Comparison of ENCODE assay signal across 10 mouse cellular contexts in the genomic region with DNA sequence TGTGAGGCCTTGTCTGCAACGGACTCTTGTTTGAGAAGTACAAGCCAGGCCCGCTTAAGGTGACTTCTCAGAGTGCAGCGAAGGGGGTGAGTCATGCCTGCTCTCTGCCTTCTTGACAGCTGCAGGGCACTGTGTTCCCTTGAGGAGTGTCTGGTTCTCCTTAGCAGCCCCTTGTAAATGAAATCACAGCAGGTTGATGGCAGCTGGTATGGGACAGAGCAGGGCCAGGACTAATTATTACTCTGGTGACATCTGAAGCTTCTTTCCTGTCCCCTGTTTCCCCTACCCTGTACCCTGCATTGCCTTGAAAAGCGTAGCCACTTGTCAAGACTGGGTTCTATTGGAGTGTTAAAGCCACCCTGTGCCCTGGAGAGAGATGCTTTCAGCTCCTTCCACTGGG. TPM values are rescaled to one million over a fixed set of nuclear protein-coding genes. Genes with fewer than 3 reads are reported as not detected.
DNase-seq lines count a peak whose midpoint lies in the region; ATAC-seq and TF ChIP-seq lines count a peak whose summit lies in the region.
"Had no signal": no experiment of that assay in that cellular context is flagged by ENCODE, and none has a peak within 500 bp of the region (broad histone marks: within the 10 kb centered on the region; RNA-seq: fewer than 3 reads in every experiment).

No protein-coding gene starts in this region.

- no peak overlapping the region for H3K27ac ChIP-seq in lung, embryonic 14.5 days (ENCODE audit: low read depth)
- H3K27ac ChIP-seq in intestine, embryonic 15.5 days = no peak overlapping the region
- H3K27ac ChIP-seq in midbrain, embryonic 15.5 days = no peak overlapping the region
- no peak overlapping the region for H3K27ac ChIP-seq in liver, embryonic 12.5 days
- H3K27ac ChIP-seq: kidney, embryonic 15.5 days had no signal

- no peaks in the 10 kb centered on the region for H3K36me3 ChIP-seq in lung, embryonic 14.5 days (ENCODE audit: insufficient read depth)
- no peaks in the 10 kb centered on the region for H3K36me3 ChIP-seq in intestine, embryonic 15.5 days
- no peaks in the 10 kb centered on the region for H3K36me3 ChIP-seq in midbrain, embryonic 15.5 days (replicated peaks)
- H3K36me3 ChIP-seq in liver, embryonic 12.5 days = no peaks in the 10 kb centered on the region
- H3K36me3 ChIP-seq: kidney, embryonic 15.5 days had no signal

- no peak for ATAC-seq in lung, embryonic 14.5 days (ENCODE audit: insufficient read depth)
- peak; percentile 66; the same call in 1 of the 2 replicates for ATAC-seq in intestine, embryonic 15.5 days
- 0 out of 2 replicates have a peak, but pooled peaks have one; percentile 56 for ATAC-seq in midbrain, embryonic 15.5 days (replicated peaks)
- ATAC-seq in liver, embryonic 12.5 days = no peak
- no peak for ATAC-seq in CD4-positive, CD25-positive, alpha-beta regulatory T cell, adult 4 months
- no peak for ATAC-seq in activated CD4-positive, CD25-positive, alpha-beta regulatory T cell, adult 4 months

- H3K9me3 ChIP-seq in lung, embryonic 14.5 days (ENCODE audit: low read depth, low read length) = no peaks in the 10 kb centered on the region
- no peaks in the 10 kb centered on the region for H3K9me3 ChIP-seq in intestine, embryonic 15.5 days
- no peaks in the 10 kb centered on the region for H3K9me3 ChIP-seq in midbrain, embryonic 15.5 days
- no peaks in the 10 kb centered on the region for H3K9me3 ChIP-seq in liver, embryonic 12.5 days (replicated peaks)
- H3K9me3 ChIP-seq: kidney, embryonic 15.5 days had no signal

- TF ChIP-seq CTCF in lung, embryonic 14.5 days (IDR thresholded peaks at IDR 0.05; ENCODE audit: low read depth) = no peak

- 31% methylated on average over 4 of the region's 4 CpGs for WGBS in lung, embryonic 14.5 days
- 33% methylated on average over 4 of the region's 4 CpGs for WGBS in intestine, embryonic 15.5 days
- 58% methylated on average over 4 of the region's 4 CpGs for WGBS in midbrain, embryonic 15.5 days
- 46% methylated on average over 4 of the region's 4 CpGs for WGBS in liver, embryonic 12.5 days (ENCODE audit: insufficient replicate concordance)

- no peak overlapping the region for H3K4me3 ChIP-seq in lung, embryonic 14.5 days (ENCODE audit: low read depth, low read length)
- H3K4me3 ChIP-seq in intestine, embryonic 15.5 days (replicated peaks) = no peak overlapping the region
- no peak overlapping the region for H3K4me3 ChIP-seq in midbrain, embryonic 15.5 days
- H3K4me3 ChIP-seq in liver, embryonic 12.5 days = no peak overlapping the region
- H3K4me3 ChIP-seq: kidney, embryonic 15.5 days had no signal

- no peak overlapping the region for H3K4me2 ChIP-seq in lung, embryonic 14.5 days
- no peak overlapping the region for H3K4me2 ChIP-seq in intestine, embryonic 15.5 days (replicated peaks)
- no peak overlapping the region for H3K4me2 ChIP-seq in midbrain, embryonic 15.5 days
- no peak overlapping the region for H3K4me2 ChIP-seq in liver, embryonic 12.5 days
- H3K4me2 ChIP-seq: kidney, embryonic 15.5 days had no signal

- H3K27me3 ChIP-seq in lung, embryonic 14.5 days (ENCODE audit: insufficient read depth, low read length) = no peaks in the 10 kb centered on the region
- no peaks in the 10 kb centered on the region for H3K27me3 ChIP-seq in intestine, embryonic 15.5 days (replicated peaks)
- no peaks in the 10 kb centered on the region for H3K27me3 ChIP-seq in midbrain, embryonic 15.5 days (replicated peaks)
- no peaks in the 10 kb centered on the region for H3K27me3 ChIP-seq in liver, embryonic 12.5 days (replicated peaks)
- H3K27me3 ChIP-seq: kidney, embryonic 15.5 days had no signal

- DNase-seq in lung, embryonic 14.5 days = peak; percentile 10
- no peak for DNase-seq in lung, postnatal 14 days
- peak; percentile 25 for DNase-seq in embryo, embryonic 11 days
- DNase-seq: cerebellum, adult 11 months had no signal

- H3K4me1 ChIP-seq in lung, embryonic 14.5 days (ENCODE audit: insufficient read depth) = no peaks in the 10 kb centered on the region
- no peaks in the 10 kb centered on the region for H3K4me1 ChIP-seq in intestine, embryonic 15.5 days (replicated peaks)
- peaks cover 11% of the 10 kb centered on the region for H3K4me1 ChIP-seq in midbrain, embryonic 15.5 days
- H3K4me1 ChIP-seq in liver, embryonic 12.5 days = no peaks in the 10 kb centered on the region
- H3K4me1 ChIP-seq: kidney, embryonic 15.5 days had no signal

- H3K9ac ChIP-seq in lung, embryonic 14.5 days = no peak overlapping the region
- H3K9ac ChIP-seq in intestine, embryonic 15.5 days = no peak overlapping the region
- no peak overlapping the region for H3K9ac ChIP-seq in midbrain, embryonic 15.5 days
- no peak overlapping the region for H3K9ac ChIP-seq in liver, embryonic 12.5 days
- H3K9ac ChIP-seq: kidney, embryonic 15.5 days had no signal

RNA-seq across cellular contexts. Expression of a gene that starts 38.0 kb away (rescaled TPM):
- polyA plus RNA-seq in lung, embryonic 14.5 days (2014; fragmentation: Nextera tagmentation; extraction: Ambion mirVana) = 2.5 and 3.1 TPM in 2 replicates
- polyA plus RNA-seq in intestine, embryonic 15.5 days (2015; fragmentation: Nextera tagmentation; extraction: Ambion mirVana) = 1.8 TPM in 2 replicates
- polyA plus RNA-seq in midbrain, embryonic 15.5 days (2015; fragmentation: Nextera tagmentation; extraction: Ambion mirVana) = 1.5 and 1.7 TPM in 2 replicates
- polyA plus RNA-seq in liver, embryonic 12.5 days (2016; fragmentation: Nextera tagmentation; extraction: Ambion mirVana) = 0.31 and 0.47 TPM in 2 replicates
- not detected for polyA plus RNA-seq in CD4-positive, CD25-positive, alpha-beta regulatory T cell, adult 4 months (2017; shearing (Covaris generic))
- polyA plus RNA-seq in activated CD4-positive, CD25-positive, alpha-beta regulatory T cell, adult 4 months (2017; shearing (Covaris generic)) = not detected

RNA-seq across cellular contexts. Expression of a gene that starts 40.3 kb away (rescaled TPM):
- 0.11 TPM in 1 of 2 replicates, not detected in the other for polyA plus RNA-seq in lung, embryonic 14.5 days (2014; fragmentation: Nextera tagmentation; extraction: Ambion mirVana)
- 59.8 and 60.2 TPM in 2 replicates for polyA plus RNA-seq in intestine, embryonic 15.5 days (2015; fragmentation: Nextera tagmentation; extraction: Ambion mirVana)
- 0.10 TPM in 1 of 2 replicates, not detected in the other for polyA plus RNA-seq in midbrain, embryonic 15.5 days (2015; fragmentation: Nextera tagmentation; extraction: Ambion mirVana)
- 0.08 TPM in 1 of 2 replicates, not detected in the other for polyA plus RNA-seq in liver, embryonic 12.5 days (2016; fragmentation: Nextera tagmentation; extraction: Ambion mirVana)
- polyA plus RNA-seq in CD4-positive, CD25-positive, alpha-beta regulatory T cell, adult 4 months (2017; shearing (Covaris generic)) = not detected
- polyA plus RNA-seq in activated CD4-positive, CD25-positive, alpha-beta regulatory T cell, adult 4 months (2017; shearing (Covaris generic)) = not detected

Comparison
In these comparisons a context has a peak if more than half of its experiments do, and no peak if none do; other contexts are left out.
1. ATAC-seq: peak in intestine, embryonic 15.5 days (single experiment) and midbrain, embryonic 15.5 days (single experiment); none in lung, embryonic 14.5 days (single experiment), liver, embryonic 12.5 days (single experiment), CD4-positive, CD25-positive, alpha-beta regulatory T cell, adult 4 months (single experiment) and activated CD4-positive, CD25-positive, alpha-beta regulatory T cell, adult 4 months (single experiment).
2. RNA of a gene that starts 40.3 kb away (polyA plus RNA-seq): 59.8 to 60.2 TPM in intestine, embryonic 15.5 days; 0.11 TPM in lung, embryonic 14.5 days, 0.08 TPM in liver, embryonic 12.5 days, 0.10 TPM in midbrain, embryonic 15.5 days, not detected in CD4-positive, CD25-positive, alpha-beta regulatory T cell, adult 4 months and not detected in activated CD4-positive, CD25-positive, alpha-beta regulatory T cell, adult 4 months; every median in the first group is over 10 times any median in the second.